Comparison of ENCODE assay signal across 18 mouse cellular contexts in the genomic region with DNA sequence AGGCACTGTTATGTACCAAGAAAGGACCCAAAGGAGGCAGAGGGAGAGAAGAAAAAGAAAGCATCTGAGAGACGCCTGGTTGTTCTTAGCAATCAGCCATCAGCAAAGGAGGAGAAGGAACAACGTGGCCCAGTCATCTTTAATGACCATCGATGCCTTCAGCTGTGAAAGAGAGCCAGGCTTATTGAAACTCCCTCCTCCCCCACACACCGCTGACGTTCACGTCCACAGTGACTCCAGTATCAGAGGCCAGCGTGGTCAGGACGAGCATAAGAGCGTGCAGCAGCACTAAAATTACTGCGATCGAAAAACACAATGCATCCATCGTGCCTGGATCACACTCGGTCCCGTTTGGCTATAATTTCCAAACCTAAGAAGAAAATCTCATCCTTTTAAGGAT.
"Had no signal": no experiment of that assay in that cellular context is flagged by ENCODE, and none has a peak within 500 bp of the region (broad histone marks: within the 10 kb centered on the region; RNA-seq: fewer than 3 reads in every experiment).

No protein-coding gene starts in this region.

- H3K4me1 ChIP-seq: liver, embryonic 13.5 days; liver, embryonic 15.5 days; midbrain, embryonic 13.5 days; midbrain, embryonic 15.5 days; neural tube, embryonic 12.5 days had no signal

- H3K4me3 ChIP-seq: liver, embryonic 13.5 days; liver, embryonic 15.5 days; lung, embryonic 15.5 days; megakaryocyte, embryonic 14.5 days; midbrain, embryonic 13.5 days; midbrain, embryonic 15.5 days; neural tube, embryonic 12.5 days had no signal

- H3K27me3 ChIP-seq: liver, embryonic 13.5 days; liver, embryonic 15.5 days; lung, embryonic 15.5 days; megakaryocyte, embryonic 14.5 days; midbrain, embryonic 13.5 days; midbrain, embryonic 15.5 days; neural tube, embryonic 12.5 days had no signal

- H3K9me3 ChIP-seq: liver, embryonic 13.5 days; liver, embryonic 15.5 days; lung, embryonic 15.5 days; megakaryocyte, embryonic 14.5 days; midbrain, embryonic 13.5 days; midbrain, embryonic 15.5 days; neural tube, embryonic 12.5 days had no signal

- H3K36me3 ChIP-seq: liver, embryonic 13.5 days; liver, embryonic 15.5 days; lung, embryonic 15.5 days; midbrain, embryonic 13.5 days; midbrain, embryonic 15.5 days; neural tube, embryonic 12.5 days had no signal

- H3K4me2 ChIP-seq: liver, embryonic 13.5 days; liver, embryonic 15.5 days; lung, embryonic 15.5 days; midbrain, embryonic 11.5 days; midbrain, embryonic 13.5 days; midbrain, embryonic 15.5 days; neural tube, embryonic 12.5 days had no signal

- H3K9ac ChIP-seq: liver, embryonic 13.5 days; liver, embryonic 15.5 days; liver, postnatal 0 days; lung, embryonic 15.5 days; midbrain, embryonic 13.5 days; midbrain, embryonic 15.5 days; neural tube, embryonic 12.5 days had no signal

- H3K27ac ChIP-seq: liver, embryonic 13.5 days; liver, embryonic 15.5 days; lung, embryonic 15.5 days; macrophage; midbrain, embryonic 13.5 days; midbrain, embryonic 15.5 days; neural tube, embryonic 12.5 days had no signal

- DNase-seq: liver, embryonic 13.5 days; liver, postnatal 0 days; lung, adult 2 months; lung, postnatal 14 days; lung, postnatal 36 days; right cerebral cortex, postnatal 14 days; thymus, adult 18-20 months; thymus, postnatal 14 days; thymus, postnatal 36 days had no signal

- ATAC-seq: liver, postnatal 0 days; lung, postnatal 0 days; midbrain, embryonic 13.5 days; midbrain, embryonic 15.5 days had no signal
